Mouse (Mus musculus): Measurements from ENCODE around the gene Nckap5l.

GRCm38 (mm10) chr15:99484745-99485144, 27.2 kb upstream of the Nckap5l start:
- TF ChIP-seq CTCF (IDR thresholded peaks at IDR 0.05) (no peak), EP300 (IDR thresholded peaks at IDR 0.05) (no peak)
